Mouse (Mus musculus): ENCODE data around the gene Lamc2. TPM values are rescaled to one million over a fixed set of nuclear protein-coding genes. Genes with fewer than 3 reads are reported as not detected.
A peak's percentile ranks its signal among the peaks of the same experiment; 100 is the strongest.

Gene Lamc2
- 47.7 and 51.4 TPM in 2 replicates for polyA plus RNA-seq (2015; fragmentation: Nextera tagmentation; extraction: Ambion mirVana)

DNA sequence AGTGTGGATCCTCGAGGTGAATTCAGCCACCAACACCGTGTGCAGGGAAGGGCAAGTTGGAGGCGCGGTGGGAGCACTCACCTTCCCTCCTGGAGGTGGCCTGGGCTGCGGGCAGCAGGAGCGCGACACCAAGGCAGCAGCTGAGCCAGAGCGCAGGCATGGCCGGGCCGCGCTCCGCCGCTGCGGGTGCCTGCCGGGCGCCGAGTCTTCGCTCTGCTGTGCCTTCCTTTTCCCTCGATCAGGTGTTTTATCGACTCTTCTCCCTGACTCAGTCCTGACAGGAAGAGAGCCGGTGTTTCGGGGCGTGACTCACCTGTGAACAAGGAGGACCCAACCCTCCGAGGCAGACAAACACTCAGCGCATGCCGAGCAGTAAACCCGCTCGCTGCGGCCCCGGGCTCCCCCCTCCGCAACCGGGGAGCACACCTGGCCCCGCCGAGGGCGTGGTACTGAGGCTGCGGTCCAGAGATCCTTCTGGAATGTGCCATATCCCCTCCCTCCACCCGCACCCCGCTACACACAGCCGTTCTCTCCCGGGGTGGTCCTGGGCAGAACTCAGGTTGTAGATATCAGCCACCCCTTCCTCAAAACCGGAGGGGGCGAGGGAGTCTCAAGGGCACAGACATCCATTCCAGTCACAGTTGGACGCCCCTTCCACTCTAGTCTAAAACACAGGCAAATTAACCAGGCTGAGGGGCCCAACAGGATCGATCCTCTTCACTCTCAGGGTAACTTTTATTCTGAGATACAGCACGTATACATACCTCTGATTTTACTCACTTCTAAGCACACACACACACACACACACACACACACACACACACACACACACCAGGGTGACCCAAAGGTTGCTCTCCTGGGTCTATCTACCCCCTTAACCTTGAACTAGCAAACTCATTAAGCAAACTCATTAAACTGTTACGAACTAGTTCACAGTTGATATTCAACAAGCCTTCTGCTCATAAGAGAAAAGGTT is at the start of gene Lamc2:
TSS of gene Lamc2 (minus strand) at position 620 of the 976 bp plus-strand sequence.
- Histone ChIP-seq H3K36me3 (ENCODE audit: insufficient read depth, low read length) (no peaks in the 10 kb centered on the region), H3K4me2 (ENCODE audit: low read length) (peak within 1 kb of the TSS; percentile 58), H3K9ac (ENCODE audit: low read depth, low read length) (peak within 1 kb of the TSS; percentile 58), H3K27ac (peak within 1 kb of the TSS; percentile 71), H3K27me3 (ENCODE audit: insufficient read depth, low read length) (no peaks in the 10 kb centered on the region; the same call in 1 of the 2 replicates), H3K4me1 (replicated peaks; ENCODE audit: insufficient read depth, low read length) (peaks cover 4% of the 10 kb centered on the region; the same call in 1 of the 2 replicates), H3K4me3 (replicated peaks; ENCODE audit: low read depth, low read length) (peak within 1 kb of the TSS; percentile 37), H3K9me3 (replicated peaks; ENCODE audit: low read length) (no peaks in the 10 kb centered on the region)
- ATAC-seq (replicated peaks; ENCODE audit: low FRiP score, low read depth) (peak; percentile 80), DNase-seq (ENCODE audit: low spot score) (peak; percentile 38)
- 4% methylated on average over 42 of the region's 46 CpGs for WGBS
- no peak for TF ChIP-seq CTCF (IDR thresholded peaks at IDR 0.05; ENCODE audit: low read depth)

DNA sequence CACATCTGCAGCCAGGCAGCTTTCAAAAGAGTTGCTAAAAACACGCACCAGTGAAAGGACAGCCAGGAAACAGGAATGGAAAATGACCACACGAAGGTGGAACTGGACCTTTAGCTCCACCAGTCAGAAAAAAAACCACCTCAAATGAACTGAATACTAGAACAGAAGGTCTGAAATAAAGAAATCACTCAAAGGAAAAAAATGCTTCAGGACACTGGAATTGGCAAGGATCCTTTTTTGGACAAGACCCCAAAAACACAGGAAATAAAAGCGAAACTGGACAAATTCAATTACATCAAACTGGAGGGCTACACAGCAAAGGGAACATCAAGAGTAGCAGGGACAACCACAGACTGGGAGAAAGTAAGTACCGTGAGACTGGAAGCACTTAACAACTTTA is 49.3 kb upstream of the Lamc2 start:
- TF ChIP-seq CTCF (IDR thresholded peaks at IDR 0.05; ENCODE audit: low read depth): no peak
- DNase-seq (ENCODE audit: low spot score): peak; percentile 69
- H3K36me3 ChIP-seq (ENCODE audit: insufficient read depth, low read length): peaks cover 64% of the 10 kb centered on the region
- no peaks in the 10 kb centered on the region for H3K4me1 ChIP-seq (replicated peaks; ENCODE audit: insufficient read depth, low read length)
- WGBS: 48% methylated on average over 4 of the region's 4 CpGs
- H3K9ac ChIP-seq (ENCODE audit: low read depth, low read length): no peak overlapping the region
- H3K27ac ChIP-seq: no peak overlapping the region
- no peaks in the 10 kb centered on the region for H3K9me3 ChIP-seq (replicated peaks; ENCODE audit: low read length)
- no peak for ATAC-seq (replicated peaks; ENCODE audit: low FRiP score, low read depth)
- H3K4me3 ChIP-seq (replicated peaks; ENCODE audit: low read depth, low read length): no peak overlapping the region
- H3K27me3 ChIP-seq (ENCODE audit: insufficient read depth, low read length): no peaks in the 10 kb centered on the region
- no peak overlapping the region for H3K4me2 ChIP-seq (ENCODE audit: low read length)

DNA sequence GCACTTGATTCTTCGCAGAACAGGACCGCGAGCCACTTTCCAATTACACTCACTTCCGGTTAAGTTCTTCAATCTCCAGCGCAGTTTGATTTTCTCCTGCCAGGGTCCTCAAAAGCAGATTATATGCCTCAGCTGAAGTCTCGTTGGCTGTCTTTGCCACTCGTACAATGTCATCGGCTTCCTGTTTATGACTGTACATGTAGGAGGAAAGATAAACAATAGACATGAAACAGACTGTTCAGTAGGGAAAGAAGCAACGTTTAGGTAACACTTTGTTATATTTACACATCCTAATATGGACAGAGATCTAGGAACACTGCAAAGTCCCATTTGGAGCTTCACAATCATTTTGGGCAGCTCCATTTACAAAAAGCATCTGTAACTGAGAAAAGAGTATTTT is 45.4 kb upstream of the Lamc2 start:
- Histone ChIP-seq H3K4me2 (ENCODE audit: low read length) (no peak overlapping the region), H3K4me3 (replicated peaks; ENCODE audit: low read depth, low read length) (no peak overlapping the region), H3K36me3 (ENCODE audit: insufficient read depth, low read length) (peaks cover 68% of the 10 kb centered on the region), H3K9ac (ENCODE audit: low read depth, low read length) (no peak overlapping the region), H3K27me3 (ENCODE audit: insufficient read depth, low read length) (no peaks in the 10 kb centered on the region), H3K9me3 (replicated peaks; ENCODE audit: low read length) (no peaks in the 10 kb centered on the region), H3K4me1 (replicated peaks; ENCODE audit: insufficient read depth, low read length) (no peaks in the 10 kb centered on the region), H3K27ac (no peak overlapping the region)
- ATAC-seq (replicated peaks; ENCODE audit: low FRiP score, low read depth): no peak
- no peak for DNase-seq (ENCODE audit: low spot score)
- 76% methylated on average over 9 of the region's 9 CpGs for WGBS
- no peak for TF ChIP-seq CTCF (IDR thresholded peaks at IDR 0.05; ENCODE audit: low read depth)

GRCm38 (mm10) chr1:153227916-153228315 is 41.7 kb upstream of the Lamc2 start:
- H3K27ac ChIP-seq: no peak overlapping the region
- H3K4me1 ChIP-seq (replicated peaks; ENCODE audit: insufficient read depth, low read length): no peaks in the 10 kb centered on the region
- no peak overlapping the region for H3K9ac ChIP-seq (ENCODE audit: low read depth, low read length)
- DNase-seq (ENCODE audit: low spot score): no peak
- H3K9me3 ChIP-seq (replicated peaks; ENCODE audit: low read length): no peaks in the 10 kb centered on the region
- H3K36me3 ChIP-seq (ENCODE audit: insufficient read depth, low read length): peaks cover 76% of the 10 kb centered on the region
- H3K27me3 ChIP-seq (ENCODE audit: insufficient read depth, low read length): no peaks in the 10 kb centered on the region
- 49% methylated on average over 4 of the region's 4 CpGs for WGBS
- ATAC-seq (replicated peaks; ENCODE audit: low FRiP score, low read depth): no peak
- TF ChIP-seq CTCF (IDR thresholded peaks at IDR 0.05; ENCODE audit: low read depth): no peak
- H3K4me3 ChIP-seq (replicated peaks; ENCODE audit: low read depth, low read length): no peak overlapping the region
- H3K4me2 ChIP-seq (ENCODE audit: low read length): no peak overlapping the region

- Histone ChIP-seq H3K4me2 (ENCODE audit: low read length) (no peak overlapping the region), H3K36me3 (ENCODE audit: insufficient read depth, low read length) (peaks cover 70% of the 10 kb centered on the region), H3K4me3 (replicated peaks; ENCODE audit: low read depth, low read length) (no peak overlapping the region), H3K27me3 (ENCODE audit: insufficient read depth, low read length) (no peaks in the 10 kb centered on the region), H3K9ac (ENCODE audit: low read depth, low read length) (no peak overlapping the region), H3K9me3 (replicated peaks; ENCODE audit: low read length) (no peaks in the 10 kb centered on the region), H3K27ac (no peak overlapping the region), H3K4me1 (replicated peaks; ENCODE audit: insufficient read depth, low read length) (no peaks in the 10 kb centered on the region)
- ATAC-seq (replicated peaks; ENCODE audit: low FRiP score, low read depth) (no peak), DNase-seq (ENCODE audit: low spot score) (no peak)
- 83% methylated on average over 8 of the region's 8 CpGs for WGBS
- TF ChIP-seq CTCF (IDR thresholded peaks at IDR 0.05; ENCODE audit: low read depth): no peak
Measured at GRCm38 (mm10) chr1:153227096-153227495, 40.8 kb upstream of the Lamc2 start.

DNA sequence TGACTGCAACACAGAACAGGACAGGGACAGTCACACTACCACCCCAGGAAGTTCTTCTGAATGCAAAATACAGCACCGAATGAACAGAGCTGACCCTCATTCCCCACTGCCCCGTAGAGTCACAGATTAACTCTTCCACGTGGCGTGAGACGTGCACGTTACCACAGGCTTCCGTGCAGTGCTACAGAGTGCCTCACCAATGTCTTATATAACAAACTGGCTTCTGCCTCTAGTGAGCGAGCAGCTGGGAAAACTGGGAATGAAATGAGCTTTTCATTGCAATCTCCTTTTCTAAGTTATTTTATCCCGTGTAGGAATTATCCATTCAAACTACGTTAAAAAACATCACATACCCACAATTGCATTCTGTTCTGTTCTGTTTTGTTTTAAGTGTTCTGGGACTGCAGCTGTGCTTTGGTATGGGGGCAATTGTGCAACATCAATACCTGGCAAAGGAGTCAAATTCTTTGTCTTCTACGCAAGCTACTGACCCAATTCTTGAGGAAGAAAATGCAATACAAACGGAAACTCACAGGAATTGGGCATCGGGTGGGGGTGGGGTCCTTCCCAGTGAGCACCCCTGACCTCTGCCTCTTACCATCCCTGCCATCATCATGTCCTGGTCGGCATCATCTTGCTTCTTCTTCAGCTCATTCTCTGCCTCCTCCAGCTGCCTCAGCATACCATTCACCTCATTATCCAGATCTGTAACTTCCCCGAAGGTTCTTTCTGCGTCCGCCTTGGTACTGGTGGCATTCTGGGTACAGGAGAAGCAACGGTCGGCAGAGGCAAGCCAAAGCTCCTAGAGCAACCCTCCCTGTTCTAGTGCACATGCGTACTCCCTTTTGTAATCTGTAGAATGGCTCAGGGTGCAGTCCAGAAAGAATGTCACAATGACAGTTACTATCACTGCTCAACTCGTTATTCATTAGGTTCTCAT is 39.8 kb upstream of the Lamc2 start:
- ATAC-seq (replicated peaks; ENCODE audit: low FRiP score, low read depth): no peak
- Histone ChIP-seq H3K27me3 (ENCODE audit: insufficient read depth, low read length) (no peaks in the 10 kb centered on the region), H3K4me1 (replicated peaks; ENCODE audit: insufficient read depth, low read length) (no peaks in the 10 kb centered on the region), H3K4me2 (ENCODE audit: low read length) (no peak overlapping the region), H3K4me3 (replicated peaks; ENCODE audit: low read depth, low read length) (no peak overlapping the region), H3K9me3 (replicated peaks; ENCODE audit: low read length) (no peaks in the 10 kb centered on the region), H3K27ac (no peak overlapping the region), H3K36me3 (ENCODE audit: insufficient read depth, low read length) (peaks cover 70% of the 10 kb centered on the region), H3K9ac (ENCODE audit: low read depth, low read length) (no peak overlapping the region)
- WGBS: 88% methylated on average over 21 of the region's 21 CpGs
- DNase-seq (ENCODE audit: low spot score): no peak
- no peak for TF ChIP-seq CTCF (IDR thresholded peaks at IDR 0.05; ENCODE audit: low read depth)

All from kidney, postnatal 0 days (tissue).